Mouse (Mus musculus): Measurements from ENCODE around the gene Olfr723.
"Not testable (repeated sequence)": the region's sequence is repeated elsewhere in the genome, so short reads cannot be mapped to it uniquely, and the experiment has no call there.

Gene Olfr723

DNA sequence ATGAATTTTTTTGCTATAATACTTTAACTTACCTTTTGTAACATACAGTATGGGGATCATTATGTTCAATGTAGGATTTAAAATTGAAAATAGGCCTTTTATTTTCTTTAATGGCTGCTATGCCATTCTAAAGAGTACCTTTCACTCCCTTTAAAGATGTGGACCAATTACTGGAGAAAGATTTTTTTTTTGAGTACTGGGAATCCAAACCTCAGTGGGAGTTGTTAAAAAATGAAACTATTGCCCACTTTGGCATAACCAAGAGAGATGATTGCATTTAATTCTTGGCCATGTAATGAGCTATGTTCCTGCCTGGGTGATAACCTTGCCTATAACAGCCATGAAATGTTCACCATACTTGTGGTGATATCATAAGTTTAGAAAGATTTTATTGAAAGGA is at the start of gene Olfr723:
Olfr723 (minus strand) TSS at position 101 of the 400 bp plus-strand sequence.
- DNase-seq (ENCODE audit: low spot score), result not testable (repeated sequence)

DNA sequence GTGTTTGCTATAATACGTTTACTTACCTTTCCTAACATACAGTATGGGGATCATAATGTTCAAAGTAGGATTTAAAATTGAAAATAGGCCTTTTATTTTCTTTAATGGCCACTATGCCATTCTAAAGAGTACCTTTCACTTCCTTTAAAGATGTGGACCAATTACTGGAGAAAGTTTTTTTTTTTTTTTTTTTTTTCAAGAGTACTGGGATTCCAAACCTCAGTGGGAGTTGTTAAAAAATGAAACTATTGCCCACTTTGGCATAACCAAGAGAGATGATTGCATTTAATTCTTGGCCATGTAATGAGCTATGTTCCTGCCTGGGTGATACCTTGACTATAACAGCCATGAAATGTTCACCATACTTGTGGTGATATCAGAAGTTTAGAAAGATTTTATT is 31.6 kb upstream of the Olfr723 start, which contains the start of gene Olfr724:
Olfr724 (minus strand) TSS at position 101 of the 400 bp plus-strand sequence.
- not testable (repeated sequence) for DNase-seq (ENCODE audit: low spot score)

DNA sequence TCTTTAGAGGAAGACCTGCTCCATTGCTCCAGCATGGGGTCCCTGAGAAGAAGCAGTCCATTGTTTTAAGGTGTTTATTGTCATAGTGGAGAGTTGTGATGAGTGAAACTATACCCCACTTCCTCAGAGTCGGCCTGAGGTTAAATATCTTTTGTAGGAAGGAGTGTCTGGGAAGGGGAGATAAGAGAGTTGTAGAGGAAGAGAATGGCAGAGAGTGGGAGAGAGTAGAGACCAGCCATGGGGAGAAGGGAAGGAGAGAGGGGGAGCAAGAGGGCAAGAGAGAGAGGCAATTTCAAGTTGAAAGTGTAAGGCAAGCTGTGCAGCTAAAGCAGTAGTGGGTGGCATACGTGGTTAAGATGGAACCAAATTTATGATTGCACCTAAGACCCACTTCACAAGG is 24.3 kb upstream of the Olfr723 start:
- no peak for DNase-seq (ENCODE audit: low spot score)

DNA sequence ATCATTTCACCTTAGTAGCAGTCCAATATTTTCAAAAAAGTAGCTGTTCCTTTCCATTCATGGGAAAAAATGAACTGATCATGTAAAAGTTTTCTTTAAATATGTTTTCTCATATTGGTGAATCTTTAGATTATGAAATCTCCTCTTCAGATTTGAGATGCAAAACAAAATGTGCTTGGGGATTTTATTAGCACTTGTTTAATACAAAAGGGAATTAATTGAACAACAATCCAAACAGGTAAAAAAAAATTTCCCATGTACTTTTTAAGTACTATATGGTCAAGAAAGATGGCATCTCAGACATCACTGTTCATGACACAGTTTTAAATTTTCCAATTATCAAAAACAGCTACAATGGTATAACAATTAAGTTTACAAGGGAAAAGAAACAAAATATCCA is 29.7 kb downstream of the Olfr723 start, which contains the start of gene Olfr722:
Olfr722 (minus strand) TSS at position 101 of the 400 bp plus-strand sequence.
- no peak for DNase-seq (ENCODE audit: low spot score)

Data from ovary, postnatal 36 days (tissue).